Mouse (Mus musculus) MEL (cell line): ENCODE data around the gene Cdkn2d. TPM values are rescaled to one million over a fixed set of nuclear protein-coding genes. Genes with fewer than 3 reads are reported as not detected.

Experiments used
- DNase-seq: peaks from one replicate; pipeline ENCODE4 v3.0.0; 2011; ENCODE audit warnings: low read depth, low spot score
- H3K27ac ChIP-seq: 2 replicates; pipeline ENCODE4 v1.5.1; 2012; ENCODE audit warnings: low read depth, mild to moderate bottlenecking, control low read depth, low read length, moderate library complexity; ENCODE audit not compliant: control insufficient read depth
- H3K27me3 ChIP-seq, 2 experiments: fragments of 150-350 bp in 1 of 2; sonication (generic) in 1 of 2; 2 replicates each; pipeline ENCODE4 v1.6.1; 2012; ENCODE audit warnings: low read length in 2 of 2, mild to moderate bottlenecking in 2 of 2, improper control_type of control experiment in 1 of 2, moderate library complexity in 1 of 2; ENCODE audit not compliant: insufficient read depth in 2 of 2, control insufficient read depth in 1 of 2
- H3K36me3 ChIP-seq, 2 experiments: 2 replicates each; pipeline ENCODE4 v1.6.1; 2012 to 2014; ENCODE audit warnings: low read length in 2 of 2, improper control_type of control experiment in 1 of 2, inconsistent platforms in 1 of 2, mild to moderate bottlenecking in 1 of 2; ENCODE audit not compliant: insufficient read depth in 2 of 2, control insufficient read depth in 1 of 2
- H3K4me1 ChIP-seq, 2 experiments: fragments of 150-350 bp in 1 of 2; sonication (generic) in 1 of 2; 2 replicates each; pipeline ENCODE4 v1.6.1; 2012; ENCODE audit warnings: low read length in 2 of 2, improper control_type of control experiment in 1 of 2, mild to moderate bottlenecking in 1 of 2; ENCODE audit not compliant: insufficient read depth in 2 of 2, control insufficient read depth in 1 of 2
- H3K4me3 ChIP-seq, 2 experiments: fragments of 150-350 bp in 1 of 2; sonication (generic) in 1 of 2; 2 replicates each; pipeline ENCODE4 v1.5.1; 2012; ENCODE audit warnings: low read depth in 2 of 2, low read length in 2 of 2, mild to moderate bottlenecking in 2 of 2, moderate library complexity in 2 of 2, control low read depth in 1 of 2, improper control_type of control experiment in 1 of 2; ENCODE audit not compliant: control insufficient read depth in 1 of 2, insufficient read depth in 1 of 2
- H3K79me2 ChIP-seq: 2 replicates; pipeline ENCODE4 v1.6.1; 2012; ENCODE audit warnings: mild to moderate bottlenecking, low read length, moderate library complexity; ENCODE audit not compliant: control insufficient read depth, poor library complexity, insufficient read depth
- H3K9ac ChIP-seq: 2 replicates; pipeline ENCODE4 v1.6.1; 2012; ENCODE audit warnings: low read depth, mild to moderate bottlenecking, control low read depth, low read length, moderate library complexity; ENCODE audit not compliant: control insufficient read depth, poor library complexity, severe bottlenecking
- H3K9me3 ChIP-seq: fragments of 150-350 bp; sonication (generic); replicated peaks from 2 replicates; pipeline ENCODE4 v1.6.1; 2012; ENCODE audit warnings: mild to moderate bottlenecking, low read length, improper control_type of control experiment, moderate library complexity; ENCODE audit not compliant: insufficient read depth
- BHLHE40 ChIP-seq: IDR thresholded peaks from 2 replicates; pipeline ENCODE4 v1.6.1; 2012; ENCODE audit warnings: low read depth, mild to moderate bottlenecking, inconsistent platforms, low read length, improper control_type of control experiment, borderline replicate concordance
- CHD1 ChIP-seq: IDR thresholded peaks from 2 replicates; pipeline ENCODE4 v1.6.1; 2012; ENCODE audit warnings: low read depth, mild to moderate bottlenecking, inconsistent platforms, low read length, improper control_type of control experiment
- CHD2 ChIP-seq: IDR thresholded peaks from 2 replicates; pipeline ENCODE4 v1.6.1; 2011; ENCODE audit warnings: low read length, improper control_type of control experiment
- CTCF ChIP-seq, 3 experiments: IDR thresholded peaks in 2 of 3; conservative IDR thresholded peaks in 1 of 3; 2 replicates each; pipeline ENCODE4 v1.5.1; 2011 to 2012; ENCODE audit warnings: low read length in 3 of 3, low read depth in 2 of 3, mild to moderate bottlenecking in 2 of 3, improper control_type of control experiment in 1 of 3, inconsistent platforms in 1 of 3, mixed read lengths in 1 of 3, moderate library complexity in 1 of 3; ENCODE audit not compliant: control insufficient read depth in 1 of 3, insufficient read depth in 1 of 3, poor library complexity in 1 of 3, severe bottlenecking in 1 of 3
- E2F4 ChIP-seq: IDR thresholded peaks from 2 replicates; pipeline ENCODE4 v1.6.1; 2011; ENCODE audit warnings: low read depth, low read length, improper control_type of control experiment, borderline replicate concordance
- ELF1 ChIP-seq: IDR thresholded peaks from 2 replicates; pipeline ENCODE4 v1.6.1; 2014; ENCODE audit warnings: low read depth, mild to moderate bottlenecking, inconsistent platforms, low read length, improper control_type of control experiment, moderate library complexity
- EP300 ChIP-seq, 2 experiments: IDR thresholded peaks; 2 replicates each; pipeline ENCODE4 v1.6.1; 2011; ENCODE audit warnings: improper control_type of control experiment in 2 of 2, low read length in 2 of 2, low read depth in 1 of 2, mild to moderate bottlenecking in 1 of 2
- ETS1 ChIP-seq: IDR thresholded peaks from 2 replicates; pipeline ENCODE4 v1.6.1; 2012; ENCODE audit warnings: low read depth, mild to moderate bottlenecking, inconsistent platforms, low read length, improper control_type of control experiment, moderate library complexity
- GABPA ChIP-seq: IDR thresholded peaks from 2 replicates; pipeline ENCODE4 v1.6.1; 2012; ENCODE audit warnings: low read depth, mild to moderate bottlenecking, inconsistent platforms, low read length, improper control_type of control experiment, moderate library complexity
- HCFC1 ChIP-seq: IDR thresholded peaks from 2 replicates; pipeline ENCODE4 v1.6.1; 2012; ENCODE audit warnings: low read depth, mild to moderate bottlenecking, inconsistent platforms, low read length, improper control_type of control experiment, moderate library complexity
- JUND ChIP-seq: IDR thresholded peaks from 2 replicates; pipeline ENCODE4 v1.6.1; 2011; ENCODE audit warnings: low read depth, mild to moderate bottlenecking, improper control_type of control experiment, low read length
- KAT2A ChIP-seq: conservative IDR thresholded peaks from 2 replicates; pipeline ENCODE4 v1.6.1; 2012; ENCODE audit warnings: low read depth, low read length, improper control_type of control experiment, inconsistent platforms
- MAFK ChIP-seq: IDR thresholded peaks from 2 replicates; pipeline ENCODE4 v1.6.1; 2011; ENCODE audit warnings: low read depth, mild to moderate bottlenecking, low read length, improper control_type of control experiment, borderline replicate concordance
- MEF2A ChIP-seq: IDR thresholded peaks from 2 replicates; pipeline ENCODE4 v1.6.1; 2014; ENCODE audit warnings: low read depth, mild to moderate bottlenecking, inconsistent platforms, low read length, improper control_type of control experiment; ENCODE audit not compliant: poor library complexity, insufficient replicate concordance, severe bottlenecking; ENCODE audit errors: extremely low read depth
- MXI1 ChIP-seq: IDR thresholded peaks from 2 replicates; pipeline ENCODE4 v1.6.1; 2011; ENCODE audit warnings: mild to moderate bottlenecking, low read depth, low read length, improper control_type of control experiment
- MYB ChIP-seq: IDR thresholded peaks from 2 replicates; pipeline ENCODE4 v1.6.1; 2011; ENCODE audit warnings: mild to moderate bottlenecking, low read depth, low read length, improper control_type of control experiment
- MYC ChIP-seq: IDR thresholded peaks from 2 replicates; pipeline ENCODE4 v1.6.1; 2011; ENCODE audit warnings: low read depth, mild to moderate bottlenecking, low read length, improper control_type of control experiment, moderate library complexity
- NELFE ChIP-seq: IDR thresholded peaks from 2 replicates; pipeline ENCODE4 v1.6.1; 2011; ENCODE audit warnings: low read depth, low read length, improper control_type of control experiment
- NRF1 ChIP-seq: IDR thresholded peaks from 2 replicates; pipeline ENCODE4 v1.6.1; 2014; ENCODE audit warnings: low read depth, mild to moderate bottlenecking, inconsistent platforms, low read length, improper control_type of control experiment, moderate library complexity; ENCODE audit not compliant: poor library complexity, insufficient read depth, severe bottlenecking
- POLR2A ChIP-seq, 2 experiments: IDR thresholded peaks; 2 replicates each; pipeline ENCODE4 v1.6.1; 2011 to 2012; ENCODE audit warnings: low read length in 2 of 2, mild to moderate bottlenecking in 2 of 2, control low read depth in 1 of 2, improper control_type of control experiment in 1 of 2, low read depth in 1 of 2, moderate library complexity in 1 of 2; ENCODE audit not compliant: control insufficient read depth in 1 of 2, insufficient read depth in 1 of 2, poor library complexity in 1 of 2
- POLR2AphosphoS5 ChIP-seq: IDR thresholded peaks from 2 replicates; pipeline ENCODE4 v1.6.1; 2012; ENCODE audit warnings: low read depth, borderline replicate concordance, mild to moderate bottlenecking, inconsistent platforms, low read length, moderate library complexity, mixed read lengths
- RAD21 ChIP-seq: IDR thresholded peaks from 2 replicates; pipeline ENCODE4 v1.6.1; 2011; ENCODE audit warnings: mild to moderate bottlenecking, low read depth, low read length, improper control_type of control experiment
- RCOR1 ChIP-seq: IDR thresholded peaks from 2 replicates; pipeline ENCODE4 v1.6.1; 2012; ENCODE audit warnings: low read depth, mild to moderate bottlenecking, inconsistent platforms, low read length, improper control_type of control experiment
- SIN3A ChIP-seq: IDR thresholded peaks from 2 replicates; pipeline ENCODE4 v1.6.1; 2012; ENCODE audit warnings: low read length, improper control_type of control experiment, inconsistent platforms
- SMC3 ChIP-seq: IDR thresholded peaks from 2 replicates; pipeline ENCODE4 v1.6.1; 2011; ENCODE audit warnings: low read depth, low read length, improper control_type of control experiment
- TAL1 ChIP-seq: IDR thresholded peaks from 2 replicates; pipeline ENCODE4 v1.6.1; 2012; ENCODE audit warnings: mild to moderate bottlenecking, inconsistent platforms, low read length, moderate library complexity, mixed read lengths
- TBP ChIP-seq: IDR thresholded peaks from 2 replicates; pipeline ENCODE4 v1.8.0; 2011; ENCODE audit warnings: low read depth, low read length, improper control_type of control experiment
- TCF12 ChIP-seq: IDR thresholded peaks from 2 replicates; pipeline ENCODE4 v1.6.1; 2014; ENCODE audit warnings: low read depth, mild to moderate bottlenecking, inconsistent platforms, low read length, improper control_type of control experiment, moderate library complexity
- UBTF ChIP-seq: IDR thresholded peaks from 2 replicates; pipeline ENCODE4 v1.6.1; 2012; ENCODE audit warnings: low read depth, mild to moderate bottlenecking, inconsistent platforms, low read length, improper control_type of control experiment, moderate library complexity, borderline replicate concordance; ENCODE audit not compliant: insufficient read depth
- USF1 ChIP-seq: IDR thresholded peaks from 2 replicates; pipeline ENCODE4 v1.6.1; 2014; ENCODE audit warnings: low read depth, mild to moderate bottlenecking, inconsistent platforms, low read length, improper control_type of control experiment, moderate library complexity
- USF2 ChIP-seq, 2 experiments: IDR thresholded peaks; 2 replicates each; pipeline ENCODE4 v1.6.1; 2011 to 2012; ENCODE audit warnings: improper control_type of control experiment in 2 of 2, low read length in 2 of 2, borderline replicate concordance in 1 of 2, inconsistent platforms in 1 of 2, low read depth in 1 of 2, mild to moderate bottlenecking in 1 of 2; ENCODE audit not compliant: insufficient read depth in 1 of 2
- ZC3H11A ChIP-seq: IDR thresholded peaks from 2 replicates; pipeline ENCODE4 v1.6.1; 2012; ENCODE audit warnings: low read depth, mild to moderate bottlenecking, inconsistent platforms, low read length, improper control_type of control experiment
- ZMIZ1 ChIP-seq: IDR thresholded peaks from 2 replicates; pipeline ENCODE4 v1.6.1; 2012; ENCODE audit warnings: low read depth, mild to moderate bottlenecking, inconsistent platforms, low read length, improper control_type of control experiment, moderate library complexity
- ZNF384 ChIP-seq: IDR thresholded peaks from 2 replicates; pipeline ENCODE4 v1.6.1; 2012; ENCODE audit warnings: low read depth, mild to moderate bottlenecking, inconsistent platforms, low read length, improper control_type of control experiment
- polyA plus RNA-seq, 2 experiments: library from polyadenylated mRNA; stranded (reverse) in 1 of 2; unstranded in 1 of 2; fragments of >175 nt in 1 of 2; fragments of >200 nt in 1 of 2; gene quantifications; 2 replicates each; pipeline versions ENCODE4 v1.2.1 to v1.2.4; 2012; ENCODE audit warnings: low replicate concordance in 2 of 2, low read depth in 1 of 2; ENCODE audit not compliant: insufficient read length in 2 of 2, insufficient read depth in 1 of 2, missing spikeins in 1 of 2
- total RNA-seq: library from RNA; depleted of rRNA; stranded (reverse); fragments of 300-350 nt; gene quantifications from 2 replicates; pipeline ENCODE4 v1.2.3, GENCODE M21; 2012

Gene Cdkn2d
- total and polyA plus RNA-seq, 3 experiments: 40.1 to 67.9 TPM; not detected in 1

GRCm38 (mm10) chr9:21238733-21239464, 52.3 kb downstream of the Cdkn2d start, which contains the start of gene Keap1:
Gene Keap1, minus strand, starts transcription at chr9:21239361.
- Histone ChIP-seq H3K9me3 (no peaks in the 10 kb centered on the region), H3K79me2 (peaks cover 44% of the 10 kb centered on the region)
- DNase-seq: peak; percentile 92
- TF ChIP-seq NELFE: peak; percentile 86
- no peak for TF ChIP-seq JUND
- TF ChIP-seq E2F4: 0 out of 2 replicates have a peak, but pooled peaks have one; percentile 13
- peak; percentile 91 for TF ChIP-seq MXI1
- TF ChIP-seq BHLHE40: peak; percentile 46; the same call in 1 of the 2 replicates
- no peak for TF ChIP-seq MYB
- no peak; the same call in 1 of the 2 replicates for TF ChIP-seq KAT2A
- TF ChIP-seq USF1: no peak; the same call in 1 of the 2 replicates
- TF ChIP-seq ETS1: peak; percentile 70
- TF ChIP-seq ZC3H11A: no peak
- TF ChIP-seq MAFK: peak; percentile 86
- TF ChIP-seq MEF2A: peak; percentile 62; the same call in 1 of the 2 replicates
- TF ChIP-seq RAD21: no peak
- peak; percentile 86 for TF ChIP-seq SIN3A
- no peak for TF ChIP-seq ZNF384
- no peak for TF ChIP-seq USF2 (IDR thresholded peaks at IDR 0.05; ENCODE audit: borderline replicate concordance in 1 of 2, insufficient read depth in 1 of 2, low read depth in 1 of 2, low read length in 2 of 2)
- TF ChIP-seq RCOR1: peak; percentile 16; the same call in 1 of the 2 replicates
- TF ChIP-seq CHD2: no peak
- no peak for TF ChIP-seq SMC3
- TF ChIP-seq EP300 (IDR thresholded peaks at IDR 0.05; ENCODE audit: low read depth in 1 of 2, low read length in 2 of 2): peak; percentile 31 to 46; a peak in 3 of 4 replicates
- TF ChIP-seq ZMIZ1: peak; percentile 46; the same call in 1 of the 2 replicates
- peak in 1 of 3 experiments; percentile 10; a peak in 1 of 6 replicates for TF ChIP-seq CTCF (IDR thresholded peaks at IDR 0.05 in 2 of 3, conservative IDR thresholded peaks at IDR 0.05 in 1 of 3; ENCODE audit: control insufficient read depth in 1 of 3, insufficient read depth in 1 of 3, low read depth in 2 of 3, low read length in 3 of 3, poor library complexity in 1 of 3, severe bottlenecking in 1 of 3)
- no peak for TF ChIP-seq TAL1
- 0 out of 2 replicates have a peak, but pooled peaks have one; percentile 18 for TF ChIP-seq NRF1
- TF ChIP-seq ELF1: peak; percentile 94
- peak; percentile 55; the same call in 1 of the 2 replicates for TF ChIP-seq POLR2AphosphoS5
- peak; percentile 63 for TF ChIP-seq TBP
- peak; percentile 80; the same call in 1 of the 2 replicates for TF ChIP-seq MYC
- peak; percentile 60 for TF ChIP-seq TCF12
- no peak for TF ChIP-seq CHD1
- TF ChIP-seq POLR2A (IDR thresholded peaks at IDR 0.05; ENCODE audit: control insufficient read depth in 1 of 2, insufficient read depth in 1 of 2, low read depth in 1 of 2, low read length in 2 of 2, poor library complexity in 1 of 2): peak in 1 of 2 experiments; percentile 84; a peak in 2 of 4 replicates
- peak; percentile 85 for TF ChIP-seq HCFC1
- TF ChIP-seq GABPA: peak; percentile 97
- peak; percentile 99 for TF ChIP-seq UBTF

More at GRCm38 (mm10) chr9:21238733-21239464, 52.3 kb downstream of the Cdkn2d start, which contains the start of gene Keap1:
- Histone ChIP-seq H3K4me1 (peaks cover 12 to 30% of the 10 kb centered on the region in 2 experiments; a peak in 3 of 4 replicates), H3K4me3 (peak within 1 kb of the TSS; percentile 79 to 96), H3K9ac (peak within 1 kb of the TSS; percentile 81), H3K27me3 (no peaks in the 10 kb centered on the region), H3K36me3 (peaks cover 20 to 22% of the 10 kb centered on the region in 2 experiments), H3K27ac (peak within 1 kb of the TSS; percentile 86)
